Mouse (Mus musculus): ENCODE measurements at regions not wholly inside any gene's neighbourhood (a gene's known extent, or its start where the extent isn't known, plus 50 kb on each side); places are given as distances from the start of the nearest gene placed in this dataset.

DNA sequence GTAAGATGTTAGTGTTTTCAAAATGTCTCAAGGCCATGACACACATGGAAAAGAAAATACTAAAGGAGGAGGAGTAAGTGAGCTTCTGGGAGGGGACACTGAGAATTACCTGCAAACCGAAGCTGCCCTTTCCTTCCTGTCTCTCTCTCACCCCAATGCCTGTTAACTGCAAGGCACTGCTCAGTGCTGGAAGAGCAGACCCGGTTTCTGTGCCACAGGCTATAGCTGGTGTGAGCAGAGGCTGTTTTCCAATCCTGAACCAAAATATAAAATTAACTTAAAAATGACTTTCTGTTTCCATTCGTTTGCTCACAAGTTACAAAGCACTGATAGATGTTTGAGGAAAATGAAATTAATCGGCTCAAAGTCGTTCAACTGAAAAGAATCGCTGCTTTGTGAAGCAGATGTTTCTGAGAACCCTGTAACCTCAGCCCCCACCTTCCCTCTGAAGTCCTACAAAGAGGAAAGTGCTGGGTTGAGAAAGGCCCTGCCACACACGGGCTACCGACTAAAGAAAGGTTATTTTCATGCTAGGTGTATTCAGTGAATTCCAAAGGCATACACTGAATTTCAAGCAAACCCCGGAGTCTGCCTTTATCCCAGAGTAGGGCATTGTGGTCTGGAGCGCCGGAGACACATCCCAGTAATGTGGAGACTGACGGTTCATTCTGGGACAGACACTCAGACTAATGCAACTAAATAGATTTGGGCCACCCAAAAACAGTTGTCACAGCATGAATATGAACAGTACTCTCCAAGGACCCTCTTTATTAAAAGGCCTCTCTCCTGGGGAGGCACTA lies 111.1 kb upstream of the Hapln1 start:
- H3K9ac ChIP-seq: no peak overlapping the region
- H3K4me2 ChIP-seq (ENCODE audit: low read depth): no peak overlapping the region
- H3K4me1 ChIP-seq (ENCODE audit: insufficient read depth): no peaks in the 10 kb centered on the region
- no peak for DNase-seq
- H3K4me3 ChIP-seq (ENCODE audit: low read depth, low read length): no peak overlapping the region
- H3K9me3 ChIP-seq (ENCODE audit: low read length): no peaks in the 10 kb centered on the region
- ATAC-seq: peak; percentile 12; the same call in 1 of the 2 replicates
- H3K27ac ChIP-seq (ENCODE audit: low read depth, low read length): no peak overlapping the region
- H3K36me3 ChIP-seq (ENCODE audit: insufficient read depth): no peaks in the 10 kb centered on the region
- H3K27me3 ChIP-seq (ENCODE audit: insufficient read depth, low read length): no peaks in the 10 kb centered on the region
- WGBS: 15% methylated on average over 12 of the region's 12 CpGs
- no peak for TF ChIP-seq CTCF (IDR thresholded peaks at IDR 0.05; ENCODE audit: low read depth)

GRCm38 (mm10) chr13:89444847-89445246 lies 94.7 kb upstream of the Hapln1 start:
- no peak overlapping the region for H3K4me3 ChIP-seq (ENCODE audit: low read depth, low read length)
- H3K36me3 ChIP-seq (ENCODE audit: insufficient read depth): no peaks in the 10 kb centered on the region
- no peak for TF ChIP-seq CTCF (IDR thresholded peaks at IDR 0.05; ENCODE audit: low read depth)
- ATAC-seq (no peak), DNase-seq (no peak)
- no peak overlapping the region for H3K9ac ChIP-seq
- no peaks in the 10 kb centered on the region for H3K4me1 ChIP-seq (ENCODE audit: insufficient read depth)
- no peak overlapping the region for H3K27ac ChIP-seq (ENCODE audit: low read depth, low read length)
- WGBS: 84% methylated on average over 1 of the region's 1 CpGs
- no peaks in the 10 kb centered on the region for H3K9me3 ChIP-seq (ENCODE audit: low read length)
- H3K27me3 ChIP-seq (ENCODE audit: insufficient read depth, low read length): no peaks in the 10 kb centered on the region
- no peak overlapping the region for H3K4me2 ChIP-seq (ENCODE audit: low read depth)

- no peaks in the 10 kb centered on the region for H3K4me1 ChIP-seq (ENCODE audit: insufficient read depth)
- H3K27ac ChIP-seq (ENCODE audit: low read depth, low read length): no peak overlapping the region
- H3K27me3 ChIP-seq (ENCODE audit: insufficient read depth, low read length): no peaks in the 10 kb centered on the region
- no peak overlapping the region for H3K9ac ChIP-seq
- no peak for TF ChIP-seq CTCF (IDR thresholded peaks at IDR 0.05; ENCODE audit: low read depth)
- H3K4me3 ChIP-seq (ENCODE audit: low read depth, low read length): no peak overlapping the region
- DNase-seq (no peak), ATAC-seq (no peak)
- no peak overlapping the region for H3K4me2 ChIP-seq (ENCODE audit: low read depth)
- H3K9me3 ChIP-seq (ENCODE audit: low read length): no peaks in the 10 kb centered on the region
- 89% methylated on average over 1 of the region's 1 CpGs for WGBS
- no peaks in the 10 kb centered on the region for H3K36me3 ChIP-seq (ENCODE audit: insufficient read depth)
These were observed 85.8 kb upstream of the Hapln1 start for GRCm38 (mm10) chr13:89453819-89454218.

DNA sequence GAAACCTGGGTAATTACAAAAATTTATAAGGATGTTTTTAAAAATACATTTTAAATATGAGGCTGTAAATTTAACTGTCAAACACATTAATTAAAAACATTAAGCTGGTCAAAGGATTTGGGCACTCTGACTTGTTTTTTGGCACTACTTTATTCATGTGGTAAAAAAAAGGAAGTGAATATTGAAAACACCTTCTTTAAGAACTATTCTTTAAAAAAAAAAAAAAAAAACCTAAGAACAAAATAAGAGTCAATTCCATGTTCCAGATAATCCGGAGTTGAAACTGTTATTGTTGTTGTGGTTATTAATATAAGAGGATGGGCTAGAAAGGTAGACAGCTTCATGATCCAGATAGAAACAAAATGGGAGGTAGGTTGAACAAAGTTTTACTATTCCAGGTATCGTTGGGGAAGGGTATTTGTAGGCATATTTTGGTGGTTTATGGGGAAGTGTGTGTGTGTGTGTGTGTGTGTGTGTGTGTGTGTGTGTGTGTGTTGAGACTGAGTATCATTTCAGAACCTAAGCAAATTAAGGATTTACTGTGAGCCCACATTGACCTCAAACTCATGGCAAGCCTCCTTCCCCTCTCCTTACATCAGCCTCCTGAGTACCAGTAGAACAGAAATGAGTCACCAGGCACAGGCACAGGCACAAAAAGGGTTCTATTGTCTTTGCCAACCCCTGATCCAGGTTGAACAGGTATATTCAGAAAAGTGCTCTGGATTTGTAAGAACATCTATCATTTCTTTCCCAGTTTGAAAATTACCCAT lies 85.2 kb upstream of the Hapln1 start:
- TF ChIP-seq CTCF (IDR thresholded peaks at IDR 0.05; ENCODE audit: low read depth): no peak
- 92% methylated on average over 2 of the region's 2 CpGs for WGBS
- no peak for DNase-seq

GRCm38 (mm10) chr13:89463746-89464145 lies 75.8 kb upstream of the Hapln1 start:
- Histone ChIP-seq H3K9ac (no peak overlapping the region), H3K9me3 (ENCODE audit: low read length) (no peaks in the 10 kb centered on the region), H3K4me2 (ENCODE audit: low read depth) (no peak overlapping the region), H3K36me3 (ENCODE audit: insufficient read depth) (no peaks in the 10 kb centered on the region), H3K4me3 (ENCODE audit: low read depth, low read length) (no peak overlapping the region), H3K27ac (ENCODE audit: low read depth, low read length) (no peak overlapping the region), H3K4me1 (ENCODE audit: insufficient read depth) (no peaks in the 10 kb centered on the region), H3K27me3 (ENCODE audit: insufficient read depth, low read length) (no peaks in the 10 kb centered on the region)
- TF ChIP-seq CTCF (IDR thresholded peaks at IDR 0.05; ENCODE audit: low read depth): no peak
- ATAC-seq: 0 out of 2 replicates have a peak, but pooled peaks have one; percentile 47
- WGBS: 70% methylated on average over 4 of the region's 4 CpGs
- DNase-seq: no peak

More for the DNA sequence above, 85.2 kb upstream of the Hapln1 start:
- Histone ChIP-seq H3K9me3 (ENCODE audit: low read length) (no peaks in the 10 kb centered on the region), H3K27ac (ENCODE audit: low read depth, low read length) (no peak overlapping the region), H3K9ac (no peak overlapping the region), H3K36me3 (ENCODE audit: insufficient read depth) (no peaks in the 10 kb centered on the region), H3K4me1 (ENCODE audit: insufficient read depth) (no peaks in the 10 kb centered on the region), H3K4me2 (ENCODE audit: low read depth) (no peak overlapping the region), H3K4me3 (ENCODE audit: low read depth, low read length) (no peak overlapping the region), H3K27me3 (ENCODE audit: insufficient read depth, low read length) (no peaks in the 10 kb centered on the region)
- no peak for ATAC-seq
